Mouse (Mus musculus): ENCODE measurements around the gene Dync1i1. TPM values are rescaled to one million over a fixed set of nuclear protein-coding genes. Genes with fewer than 3 reads are reported as not detected.

Gene Dync1i1
- total RNA-seq, 1 experiment from 2014 or later = not detected

GRCm38 (mm10) chr6:5846154-5846553, 120.7 kb downstream of the Dync1i1 start:
- no peak for ATAC-seq (replicated peaks; ENCODE audit: low read depth, poor library complexity, severe bottlenecking)

DNA sequence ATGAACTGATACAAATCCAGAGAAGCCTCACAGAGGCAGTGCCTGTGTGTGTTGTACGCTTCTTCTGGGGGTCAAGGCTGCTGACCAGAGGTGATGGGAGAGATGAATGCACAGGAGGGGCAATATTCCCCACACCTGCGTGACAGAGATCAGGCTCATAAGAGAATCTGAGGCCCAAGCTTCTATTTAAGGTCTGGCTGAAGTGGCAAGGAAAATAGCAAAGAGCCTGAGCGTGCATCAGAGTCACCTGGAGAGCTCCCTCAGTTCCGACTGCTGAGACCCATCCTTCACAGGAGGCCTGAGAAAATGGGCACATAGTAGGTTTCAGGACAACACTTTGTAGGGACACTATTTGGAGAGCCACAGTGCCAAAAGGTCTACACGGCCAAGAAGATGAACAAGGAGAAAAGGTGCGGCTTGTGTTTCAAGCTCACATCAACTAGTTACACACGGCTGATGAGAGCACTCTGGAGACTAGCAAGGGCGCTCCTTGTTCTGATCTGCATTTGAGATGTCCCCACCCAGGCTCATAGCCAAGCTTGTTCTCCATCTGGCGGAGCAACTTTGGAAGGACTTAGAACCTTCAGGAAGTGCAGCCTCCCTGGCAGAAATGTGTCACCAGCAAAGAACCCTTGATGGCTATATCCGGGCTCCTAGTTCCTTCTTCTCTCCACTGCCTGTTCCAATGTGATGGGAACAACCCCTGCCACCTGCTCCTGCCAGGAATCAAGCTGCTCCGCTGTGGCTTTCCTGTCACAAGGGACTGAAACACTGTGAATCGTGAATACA, 128.8 kb downstream of the Dync1i1 start:
- ATAC-seq (replicated peaks; ENCODE audit: low read depth, poor library complexity, severe bottlenecking) = no peak

GRCm38 (mm10) chr6:5855526-5855925, 130.1 kb downstream of the Dync1i1 start:
- ATAC-seq (replicated peaks; ENCODE audit: low read depth, poor library complexity, severe bottlenecking) = no peak

DNA sequence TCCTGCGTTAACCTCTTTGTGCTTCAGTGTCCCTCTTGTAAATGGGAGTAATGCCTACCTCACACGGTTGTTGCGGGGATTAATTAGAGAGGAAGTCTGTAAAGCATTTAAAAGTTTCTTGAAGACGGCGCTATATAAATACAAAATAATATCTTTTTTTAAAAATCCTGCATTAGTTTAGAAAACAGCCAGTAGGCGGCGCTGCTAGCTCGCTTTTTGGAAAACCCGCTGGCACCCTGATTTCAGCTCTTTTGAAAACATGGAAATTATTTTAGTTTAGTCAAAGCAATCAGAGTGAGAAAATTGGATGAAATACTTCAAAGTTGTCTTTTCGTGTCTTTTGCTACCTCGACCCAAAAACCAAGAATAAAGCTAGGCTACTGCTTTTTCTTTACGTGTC, 132.9 kb downstream of the Dync1i1 start:
- ATAC-seq (replicated peaks; ENCODE audit: low read depth, poor library complexity, severe bottlenecking) = no peak

GRCm38 (mm10) chr6:5858901-5859598, 133.6 kb downstream of the Dync1i1 start:
- no peak for ATAC-seq (replicated peaks; ENCODE audit: low read depth, poor library complexity, severe bottlenecking)

DNA sequence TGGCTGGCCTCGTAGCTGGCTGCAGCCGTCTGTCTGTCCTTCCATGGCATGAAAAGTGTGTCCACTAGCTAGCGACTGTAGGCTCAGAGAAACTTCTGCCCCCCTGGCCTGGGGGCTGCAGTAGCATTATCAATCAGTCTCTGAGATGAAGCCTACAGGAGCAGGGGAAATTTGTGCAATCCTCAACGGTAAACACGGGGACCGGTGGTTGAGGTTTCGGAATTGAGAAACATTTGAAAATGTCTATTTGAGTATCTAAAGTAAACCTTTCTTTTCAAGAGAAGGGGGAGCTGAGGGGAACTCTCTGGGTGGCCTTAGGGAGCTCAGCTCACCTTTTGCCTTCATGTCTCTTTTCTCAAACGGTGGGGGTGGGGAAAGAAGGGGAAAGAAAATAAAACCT, 134.2 kb downstream of the Dync1i1 start:
- no peak for ATAC-seq (replicated peaks; ENCODE audit: low read depth, poor library complexity, severe bottlenecking)

DNA sequence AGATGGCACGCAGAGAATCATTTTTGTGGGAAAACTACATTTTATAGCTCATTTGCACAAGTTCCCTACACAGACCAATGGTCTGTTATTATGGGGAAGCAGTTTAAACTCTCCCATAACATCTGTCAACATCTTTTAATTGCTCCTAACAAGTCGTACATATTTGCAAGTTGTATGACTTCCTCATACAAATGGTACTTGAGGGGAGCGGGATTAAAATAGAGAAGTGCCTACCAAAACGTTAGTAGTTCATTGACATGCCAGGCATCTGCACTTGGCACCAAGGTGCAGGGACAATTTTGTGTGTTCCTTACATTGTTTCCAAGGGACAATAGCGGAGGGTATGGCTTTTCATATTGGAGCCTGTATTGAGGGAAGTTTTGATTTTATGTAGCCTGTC, 140.7 kb downstream of the Dync1i1 start:
- ATAC-seq (replicated peaks; ENCODE audit: low read depth, poor library complexity, severe bottlenecking) = no peak

DNA sequence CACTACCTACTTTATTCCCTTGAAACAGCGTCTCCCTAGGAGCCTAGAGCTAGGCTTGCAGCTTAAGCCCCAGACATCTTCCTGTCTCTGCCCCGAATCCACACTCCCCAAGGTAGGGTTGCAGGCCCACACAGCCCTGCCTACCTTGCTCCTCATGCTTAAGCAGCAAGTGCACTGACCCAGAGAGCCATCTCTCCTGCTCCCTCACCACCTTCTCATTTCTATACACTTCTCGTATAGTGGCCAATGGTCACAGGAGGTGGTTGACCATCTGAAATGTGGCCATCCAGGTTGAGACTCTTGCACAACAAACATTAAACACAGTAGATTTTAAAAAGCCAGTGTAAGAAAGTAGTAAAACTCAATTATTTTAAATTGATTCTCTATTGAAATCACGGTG, 141.8 kb downstream of the Dync1i1 start:
- ATAC-seq (replicated peaks; ENCODE audit: low read depth, poor library complexity, severe bottlenecking) = no peak

DNA sequence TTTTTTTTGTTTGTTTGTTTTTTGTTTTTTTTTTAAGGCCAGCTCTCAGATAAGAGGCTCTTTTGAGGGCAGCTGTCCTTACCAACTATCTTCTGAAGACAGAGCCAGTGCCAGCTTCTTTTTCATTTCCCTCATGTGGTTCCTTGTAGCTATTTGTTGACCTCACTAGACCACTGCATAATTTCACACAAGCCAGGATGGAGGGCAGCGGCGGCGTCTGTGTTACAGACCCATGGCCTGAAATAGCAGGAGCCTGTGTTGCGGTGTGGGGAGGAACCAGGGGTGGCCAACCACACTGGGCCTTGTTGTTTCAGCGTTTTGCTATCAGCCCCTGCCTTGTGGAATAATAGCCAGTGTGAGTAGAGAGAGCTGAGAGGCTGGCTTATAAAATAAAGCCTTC, 145.6 kb downstream of the Dync1i1 start:
- no peak for ATAC-seq (replicated peaks; ENCODE audit: low read depth, poor library complexity, severe bottlenecking)

DNA sequence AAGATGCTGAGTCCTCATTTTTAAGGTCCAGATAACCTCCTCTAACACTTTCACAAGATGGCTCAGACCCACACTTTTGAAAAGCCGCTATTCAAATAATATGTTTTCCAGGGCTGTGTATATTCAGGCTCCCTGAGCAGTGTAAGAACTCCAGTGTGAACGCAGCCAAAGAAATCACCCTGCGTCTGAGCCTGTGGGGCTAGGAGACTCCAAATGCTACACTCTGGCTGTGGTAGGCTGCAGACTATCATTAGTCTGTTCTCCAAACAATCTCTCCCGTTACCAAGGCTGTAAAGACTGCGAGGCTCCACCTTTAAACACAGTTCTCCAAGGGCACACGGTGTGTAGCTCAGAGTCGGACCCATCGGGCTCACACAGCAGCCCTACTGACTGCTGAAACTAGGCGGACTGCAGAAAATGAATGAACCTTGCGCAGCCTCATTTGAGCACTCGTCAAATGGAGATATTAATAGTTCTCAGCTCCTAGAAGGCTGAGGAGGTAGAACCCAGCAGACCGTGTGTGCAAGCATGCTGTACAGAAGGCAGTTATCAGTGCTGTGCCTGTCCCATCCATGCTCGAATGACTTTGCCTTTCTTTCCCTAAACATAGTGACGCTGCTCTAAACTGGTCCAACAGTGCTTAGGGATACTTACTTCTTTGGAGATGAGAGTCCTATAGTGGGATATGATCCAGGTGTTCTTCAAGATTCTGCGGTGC, 146.3 kb downstream of the Dync1i1 start:
- ATAC-seq (replicated peaks; ENCODE audit: low read depth, poor library complexity, severe bottlenecking) = no peak

DNA sequence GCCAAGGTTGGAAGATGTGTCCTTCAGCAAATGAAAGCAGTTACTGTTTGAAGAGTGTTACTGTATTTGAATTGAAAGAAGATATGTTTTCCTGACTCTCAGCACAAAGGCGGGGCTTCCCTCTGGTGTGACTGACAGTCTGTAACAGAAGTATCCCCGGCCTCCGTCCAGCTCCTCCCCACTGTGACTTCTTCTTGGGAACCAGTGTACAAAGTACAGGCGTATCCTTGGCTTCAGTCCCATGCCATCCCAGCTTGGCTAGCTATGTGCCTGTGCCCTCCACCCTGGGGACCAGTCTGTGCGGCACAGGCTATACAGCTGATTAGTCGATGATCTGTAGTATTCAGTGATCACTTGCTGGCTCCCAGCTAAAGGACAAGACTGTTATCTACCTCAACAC, 163.9 kb downstream of the Dync1i1 start:
- no peak for ATAC-seq (replicated peaks; ENCODE audit: low read depth, poor library complexity, severe bottlenecking)

GRCm38 (mm10) chr6:5911295-5911694, 185.9 kb downstream of the Dync1i1 start:
- ATAC-seq (replicated peaks; ENCODE audit: low read depth, poor library complexity, severe bottlenecking) = no peak

DNA sequence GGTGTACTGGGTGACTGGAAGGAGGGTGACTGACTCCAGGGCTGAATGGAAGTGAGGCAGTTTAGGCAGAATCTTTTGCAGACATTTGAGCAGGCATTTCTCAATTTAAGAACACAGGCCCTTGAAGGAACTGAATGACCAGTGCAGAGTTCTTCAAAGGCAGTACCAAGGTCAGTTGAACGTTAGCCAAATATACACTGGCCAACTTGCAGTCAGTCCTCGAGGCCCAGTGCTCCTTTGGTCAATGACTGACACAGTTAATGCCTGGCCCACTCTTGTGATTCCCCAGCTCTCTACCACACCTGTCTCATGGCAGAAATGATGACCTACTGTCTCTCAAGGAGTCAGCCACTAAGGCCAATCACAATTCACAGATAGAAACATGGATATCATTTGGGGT, 189.6 kb downstream of the Dync1i1 start:
- ATAC-seq (replicated peaks; ENCODE audit: low read depth, poor library complexity, severe bottlenecking) = no peak

GRCm38 (mm10) chr6:5920670-5921069, 195.2 kb downstream of the Dync1i1 start:
- no peak for ATAC-seq (replicated peaks; ENCODE audit: low read depth, poor library complexity, severe bottlenecking)

- no peak for ATAC-seq (replicated peaks; ENCODE audit: low read depth, poor library complexity, severe bottlenecking)
Observed at GRCm38 (mm10) chr6:5922676-5923075, 197.2 kb downstream of the Dync1i1 start.

DNA sequence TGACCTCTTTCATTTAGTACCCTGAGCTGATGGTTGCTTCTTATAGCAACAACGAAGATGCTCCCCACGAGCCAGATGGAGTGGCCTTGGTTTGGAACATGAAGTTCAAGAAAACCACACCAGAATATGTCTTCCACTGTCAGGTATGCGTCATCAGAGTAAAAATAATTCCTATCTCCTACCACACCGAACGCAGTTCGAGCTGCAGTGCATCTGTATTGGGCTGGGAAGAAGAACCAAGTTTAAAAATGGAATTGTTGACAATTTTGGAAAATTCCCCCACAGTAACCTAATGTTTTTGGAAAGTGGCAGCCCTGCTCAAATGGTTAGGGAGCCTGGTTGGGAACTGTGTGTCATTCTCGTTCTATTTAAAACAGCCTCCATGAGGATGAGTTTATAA, 197.7 kb downstream of the Dync1i1 start:
- ATAC-seq (replicated peaks; ENCODE audit: low read depth, poor library complexity, severe bottlenecking) = no peak

DNA sequence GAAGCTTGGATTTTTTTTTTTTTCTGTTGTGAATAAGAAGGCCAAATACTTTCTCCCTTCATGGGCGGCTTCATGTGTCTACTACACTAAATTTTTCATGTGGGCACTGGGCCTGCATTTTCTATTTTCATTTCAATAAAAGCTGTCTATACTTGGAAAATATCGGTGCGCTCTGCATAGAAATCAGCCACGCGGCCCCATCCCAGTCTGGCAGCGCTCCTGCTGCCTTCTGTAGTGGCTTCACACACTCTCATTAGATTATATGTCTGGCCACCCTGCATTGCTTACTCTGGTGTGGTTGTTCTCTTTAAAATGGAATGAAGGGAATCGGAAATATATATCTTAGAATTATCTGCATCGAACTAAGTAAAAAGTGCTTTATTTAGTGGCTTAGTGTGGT, 204.7 kb downstream of the Dync1i1 start:
- ATAC-seq (replicated peaks; ENCODE audit: low read depth, poor library complexity, severe bottlenecking) = no peak

- ATAC-seq (replicated peaks; ENCODE audit: low read depth, poor library complexity, severe bottlenecking) = no peak
Observed at GRCm38 (mm10) chr6:5935587-5936353, 210.3 kb downstream of the Dync1i1 start.

DNA sequence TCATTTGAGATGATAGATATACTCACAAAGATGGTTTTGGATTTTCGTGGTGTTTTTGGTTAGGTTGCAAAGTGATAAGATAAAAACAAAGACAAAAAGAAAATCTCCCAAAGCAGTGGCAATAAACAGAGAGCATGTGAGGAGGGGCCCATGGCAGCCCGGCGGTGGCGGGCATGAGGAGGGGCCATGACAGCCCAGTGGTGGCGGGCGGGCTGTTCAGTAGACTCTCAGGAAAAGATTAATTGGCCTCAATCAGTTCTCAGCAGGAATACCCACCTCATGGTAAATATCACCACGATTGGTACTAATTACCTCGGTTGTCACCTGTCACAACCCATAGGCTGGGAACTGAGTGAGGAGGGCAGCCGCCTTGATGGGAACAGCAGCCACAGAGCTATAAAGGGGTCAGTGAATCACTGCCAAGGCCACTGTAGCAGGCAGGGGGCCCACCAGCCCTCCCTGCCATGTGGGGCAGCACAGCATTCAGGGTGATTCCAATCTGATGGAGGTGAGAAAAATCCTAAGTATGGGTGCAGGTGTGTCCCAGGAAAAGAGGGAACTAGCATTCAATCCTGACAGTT, 224.5 kb downstream of the Dync1i1 start:
- no peak for ATAC-seq (replicated peaks; ENCODE audit: low read depth, poor library complexity, severe bottlenecking)

- no peak for ATAC-seq (replicated peaks; ENCODE audit: low read depth, poor library complexity, severe bottlenecking)
Observed at GRCm38 (mm10) chr6:5956316-5956913, 231.0 kb downstream of the Dync1i1 start.
